ENCODE assay signal across 8 mouse cellular contexts in the genomic region with DNA sequence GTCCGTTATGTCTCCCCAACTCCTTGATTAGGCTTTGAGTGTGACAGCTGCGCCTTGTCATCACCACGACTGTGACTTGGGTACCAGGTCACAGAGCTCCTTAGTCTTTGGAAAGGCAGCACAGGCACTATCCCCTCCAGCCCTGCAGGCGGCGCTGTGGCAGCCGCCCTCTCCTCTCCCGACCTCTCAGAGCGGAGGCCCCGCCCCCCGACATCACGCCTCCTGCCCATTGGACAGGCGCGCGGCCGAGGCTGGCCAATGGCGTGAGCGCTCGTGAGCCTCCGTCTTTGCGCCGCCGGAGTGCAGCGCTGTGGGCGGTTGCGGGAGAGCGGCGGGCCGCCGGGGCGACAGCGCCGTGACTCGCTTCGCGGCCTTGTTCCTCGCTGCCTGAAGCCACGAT. TPM values are rescaled to one million over a fixed set of nuclear protein-coding genes. Genes with fewer than 3 reads are reported as not detected.
DNase-seq lines count a peak whose midpoint lies in the region; ATAC-seq and TF ChIP-seq lines count a peak whose summit lies in the region.

A gene (plus strand): TSS at position 232 of the 400 bp plus-strand sequence.

- peak; percentile 90 for ATAC-seq in activated CD4-positive, CD25-positive, alpha-beta regulatory T cell, adult 4 months
- ATAC-seq in megakaryocyte progenitor cell, adult 5-6 weeks (replicated peaks; ENCODE audit: poor library complexity): peak; percentile 95

- TF ChIP-seq CTCF in cortical plate, adult 2 months (IDR thresholded peaks at IDR 0.05; ENCODE audit: extremely low read depth, insufficient read depth, low read length): peak; percentile 79

- H3K27ac ChIP-seq in cortical plate, adult 2 months (ENCODE audit: insufficient read depth, low read length): peak within 1 kb of the TSS; percentile 36; the same call in 1 of the 2 replicates

- H3K4me1 ChIP-seq in cortical plate, adult 2 months (ENCODE audit: control insufficient read depth, insufficient read depth, low read length): peaks cover 5% of the 10 kb centered on the region

- peak; percentile 98 for DNase-seq in gastrocnemius, postnatal 10 days
- peak; percentile 99 for DNase-seq in induced T-regulatory cell, adult 2 months (ENCODE audit: low read depth)
- DNase-seq in left cerebral cortex, adult 9 months (ENCODE audit: low spot score in 2 of 2): peak; percentile 91 to 97
- DNase-seq in right cerebral cortex, postnatal 14 days: peak; percentile 99
- peak; percentile 94 to 97 for DNase-seq in urinary bladder, postnatal 36 days (ENCODE audit: low spot score in 2 of 2)

- H3K4me3 ChIP-seq in cortical plate, adult 2 months (ENCODE audit: insufficient read depth, low read length): peak within 1 kb of the TSS; percentile 59

- peak; percentile 64; the same call in 1 of the 2 replicates for TF ChIP-seq POLR2A in cortical plate, adult 2 months (IDR thresholded peaks at IDR 0.05; ENCODE audit: extremely low read depth, insufficient read depth, low read length)

RNA-seq across cellular contexts. Expression of the gene that starts here (rescaled TPM):
- polyA plus RNA-seq in activated CD4-positive, CD25-positive, alpha-beta regulatory T cell, adult 4 months (2017; shearing (Covaris generic)): 100 to 1,000 TPM; 147 to 184 TPM
- polyA plus RNA-seq in cortical plate, adult 2 months (2012; rRNA removed): 112 and 115 TPM in 2 replicates
- 10 to 100 TPM; 37.9 to 41.8 TPM for total RNA-seq in gastrocnemius, postnatal 10 days (2021)
- 157 and 164 TPM in 2 replicates for total RNA-seq in megakaryocyte progenitor cell, adult 5-6 weeks (2015)
- total RNA-seq in megakaryocyte progenitor cell, adult 5-6 weeks (2017): 123 and 133 TPM in 2 replicates

Comparison
In these comparisons a context has a peak if more than half of its experiments do, and no peak if none do; other contexts are left out.
1. Peak in every context shown above with its lines: DNase-seq, ATAC-seq, H3K4me3 ChIP-seq and H3K27ac ChIP-seq.